Mouse (Mus musculus) cortical plate, adult 2 months (tissue): ENCODE results near the gene Uchl4. TPM values are rescaled to one million over a fixed set of nuclear protein-coding genes. Genes with fewer than 3 reads are reported as not detected.
"Not testable (repeated sequence)": the region's sequence is repeated elsewhere in the genome, so short reads cannot be mapped to it uniquely, and the experiment has no call there.

ENCODE experiments used
- H3K27ac ChIP-seq: fragments of 200-500 bp; 2 replicates; pipeline ENCODE4 v1.5.1; 2012; ENCODE audit warnings: low read length, control low read depth, inconsistent platforms; ENCODE audit not compliant: insufficient read depth
- H3K4me1 ChIP-seq: fragments of 200-500 bp; 2 replicates; pipeline ENCODE4 v1.6.1; 2011; ENCODE audit warnings: low read length; ENCODE audit not compliant: control insufficient read depth, insufficient read depth
- H3K4me3 ChIP-seq: fragments of 200-500 bp; 2 replicates; pipeline ENCODE4 v1.5.1; 2011; ENCODE audit warnings: mild to moderate bottlenecking, low read length, control low read depth; ENCODE audit not compliant: insufficient read depth
- CTCF ChIP-seq: fragments of 200-500 bp; IDR thresholded peaks from 2 replicates; pipeline ENCODE4 v1.5.1; 2011; ENCODE audit warnings: mild to moderate bottlenecking, control low read depth, low read length; ENCODE audit not compliant: insufficient read depth; ENCODE audit errors: extremely low read depth
- POLR2A ChIP-seq: fragments of 200-500 bp; IDR thresholded peaks from 2 replicates; pipeline ENCODE4 v1.6.1; 2011; ENCODE audit warnings: mild to moderate bottlenecking, low read length, control low read depth; ENCODE audit not compliant: insufficient read depth; ENCODE audit errors: extremely low read depth
- polyA plus RNA-seq: library from polyadenylated mRNA; depleted of rRNA; stranded (reverse); fragments of >200 nt; gene quantifications from 2 replicates; pipeline ENCODE4 v1.2.3, GENCODE M21; 2012; rRNA removed

Gene Uchl4
- 0.08 and 0.28 TPM in 2 replicates for polyA plus RNA-seq

- no peak for TF ChIP-seq POLR2A
- TF ChIP-seq CTCF: no peak
- H3K27ac ChIP-seq: no peak within 1 kb of the TSS
Measured at GRCm38 (mm10) chr9:64234768-64235435, at the start of gene Uchl4. Uchl4 (plus strand) TSS chr9:64235201.

GRCm38 (mm10) chr9:64193879-64194278, 41.1 kb upstream of the Uchl4 start:
- Histone ChIP-seq H3K4me3 (no peak overlapping the region), H3K4me1 (peaks cover 9% of the 10 kb centered on the region), H3K27ac (no peak overlapping the region)
- no peak for TF ChIP-seq POLR2A
- TF ChIP-seq CTCF: no peak

More at GRCm38 (mm10) chr9:64234768-64235435, at the start of gene Uchl4:
- Histone ChIP-seq H3K4me3 (no peak within 1 kb of the TSS), H3K4me1 (peaks cover 14% of the 10 kb centered on the region)

GRCm38 (mm10) chr9:64195554-64195953, 39.4 kb upstream of the Uchl4 start:
- H3K4me1 ChIP-seq: peaks cover 9% of the 10 kb centered on the region
- peak overlapping the region; percentile 20; the same call in 1 of the 2 replicates for H3K27ac ChIP-seq
- peak; percentile 73; the same call in 1 of the 2 replicates for TF ChIP-seq POLR2A
- no peak for TF ChIP-seq CTCF
- H3K4me3 ChIP-seq: no peak overlapping the region

- no peak overlapping the region for H3K27ac ChIP-seq
- TF ChIP-seq POLR2A (no peak), CTCF (no peak)
- no peak overlapping the region for H3K4me3 ChIP-seq
- H3K4me1 ChIP-seq: peaks cover 9% of the 10 kb centered on the region
Measured at GRCm38 (mm10) chr9:64197524-64197923, 37.5 kb upstream of the Uchl4 start.

- no peak overlapping the region for H3K4me3 ChIP-seq
- no peak overlapping the region for H3K27ac ChIP-seq
- peaks cover 9% of the 10 kb centered on the region for H3K4me1 ChIP-seq
- no peak for TF ChIP-seq POLR2A
Measured at GRCm38 (mm10) chr9:64198068-64198762, 36.8 kb upstream of the Uchl4 start.

DNA sequence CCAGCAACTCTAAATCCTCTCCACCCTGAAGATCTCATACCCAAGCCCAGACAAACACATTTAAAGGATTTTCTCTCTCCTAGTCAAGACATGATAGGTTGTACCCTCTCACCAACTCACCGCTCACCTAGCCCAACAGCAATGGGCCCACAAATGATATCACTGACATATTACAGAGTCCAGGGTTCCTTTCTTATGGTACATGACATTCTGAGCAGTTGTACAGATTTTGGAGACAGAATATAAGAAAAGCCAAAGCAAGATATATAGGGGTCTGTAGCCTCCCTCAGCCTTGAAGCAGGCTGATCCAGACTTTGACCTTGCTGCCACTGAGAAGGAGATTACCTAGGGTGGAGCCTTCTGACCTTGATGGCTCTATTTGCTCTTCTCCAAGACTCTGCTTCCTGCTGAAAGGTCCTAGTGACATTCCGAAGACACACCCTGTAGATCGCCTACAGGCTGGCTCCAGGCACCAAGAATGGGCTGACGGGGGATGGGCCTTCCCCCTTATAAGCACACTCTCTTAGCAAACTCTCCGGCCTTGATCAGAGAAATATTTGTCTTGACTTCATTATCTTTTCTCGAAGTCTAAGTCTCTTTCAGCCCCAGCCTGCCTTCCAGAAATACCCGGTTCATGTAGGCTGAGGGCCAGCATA, 36.1 kb upstream of the Uchl4 start:
- H3K4me1 ChIP-seq, H3K4me3 ChIP-seq: not testable (repeated sequence)

DNA sequence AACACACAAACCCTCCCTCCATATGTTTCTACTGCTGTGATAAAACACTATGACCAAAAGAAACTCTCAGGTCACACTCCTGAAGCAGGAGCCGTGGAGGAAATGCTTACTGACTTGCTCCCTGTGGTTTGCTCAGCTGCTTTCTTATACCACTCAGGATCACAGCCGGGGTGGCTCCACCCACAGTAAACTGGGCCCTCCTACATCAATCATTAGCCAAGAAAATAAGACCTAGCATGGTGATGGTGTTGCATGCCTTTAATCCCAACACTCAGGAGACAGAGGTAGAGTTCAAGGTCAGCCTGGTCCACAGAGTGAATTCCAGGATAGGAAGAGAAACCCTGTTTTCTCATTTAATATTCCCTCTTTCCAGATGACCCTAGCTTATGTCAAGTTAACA, 35.1 kb upstream of the Uchl4 start:
- H3K4me3 ChIP-seq: no peak overlapping the region
- H3K27ac ChIP-seq: no peak overlapping the region
- H3K4me1 ChIP-seq: peaks cover 9% of the 10 kb centered on the region
- TF ChIP-seq POLR2A: no peak
- no peak for TF ChIP-seq CTCF

More for the DNA sequence above, 36.1 kb upstream of the Uchl4 start:
- not testable (repeated sequence) for H3K27ac ChIP-seq

- Histone ChIP-seq H3K4me3 (no peak overlapping the region), H3K27ac (no peak overlapping the region)
- TF ChIP-seq POLR2A: no peak
- TF ChIP-seq CTCF: no peak
Measured at GRCm38 (mm10) chr9:64202331-64202730, 32.7 kb upstream of the Uchl4 start.

DNA sequence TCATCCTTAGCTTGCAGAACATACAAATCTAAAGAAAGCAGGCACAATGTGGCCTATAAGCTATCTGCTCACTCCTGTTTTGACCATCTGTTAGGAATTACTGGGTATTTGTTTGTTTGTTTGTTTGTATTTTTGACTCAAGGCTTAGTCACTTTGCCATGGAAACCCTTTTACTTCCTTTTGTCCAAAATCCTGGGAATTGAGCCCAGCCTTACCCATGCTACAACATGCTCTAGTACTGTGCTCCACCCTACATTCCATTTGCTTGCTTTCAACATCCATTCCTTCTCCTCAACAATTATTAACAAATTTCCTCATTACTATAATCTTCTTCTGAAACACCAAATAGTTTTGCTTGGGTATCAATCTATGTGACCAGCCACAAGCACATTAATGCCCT, 32.1 kb upstream of the Uchl4 start:
- Histone ChIP-seq H3K27ac (no peak overlapping the region), H3K4me1 (no peaks in the 10 kb centered on the region; the same call in 1 of the 2 replicates), H3K4me3 (no peak overlapping the region)
- TF ChIP-seq CTCF (no peak), POLR2A (no peak)

More at GRCm38 (mm10) chr9:64202331-64202730, 32.7 kb upstream of the Uchl4 start:
- H3K4me1 ChIP-seq: no peaks in the 10 kb centered on the region; the same call in 1 of the 2 replicates
